Mouse (Mus musculus): ENCODE measurements around the gene Cpm.
"Not testable (repeated sequence)": the region's sequence is repeated elsewhere in the genome, so short reads cannot be mapped to it uniquely, and the experiment has no call there.

The Cpm gene

DNA sequence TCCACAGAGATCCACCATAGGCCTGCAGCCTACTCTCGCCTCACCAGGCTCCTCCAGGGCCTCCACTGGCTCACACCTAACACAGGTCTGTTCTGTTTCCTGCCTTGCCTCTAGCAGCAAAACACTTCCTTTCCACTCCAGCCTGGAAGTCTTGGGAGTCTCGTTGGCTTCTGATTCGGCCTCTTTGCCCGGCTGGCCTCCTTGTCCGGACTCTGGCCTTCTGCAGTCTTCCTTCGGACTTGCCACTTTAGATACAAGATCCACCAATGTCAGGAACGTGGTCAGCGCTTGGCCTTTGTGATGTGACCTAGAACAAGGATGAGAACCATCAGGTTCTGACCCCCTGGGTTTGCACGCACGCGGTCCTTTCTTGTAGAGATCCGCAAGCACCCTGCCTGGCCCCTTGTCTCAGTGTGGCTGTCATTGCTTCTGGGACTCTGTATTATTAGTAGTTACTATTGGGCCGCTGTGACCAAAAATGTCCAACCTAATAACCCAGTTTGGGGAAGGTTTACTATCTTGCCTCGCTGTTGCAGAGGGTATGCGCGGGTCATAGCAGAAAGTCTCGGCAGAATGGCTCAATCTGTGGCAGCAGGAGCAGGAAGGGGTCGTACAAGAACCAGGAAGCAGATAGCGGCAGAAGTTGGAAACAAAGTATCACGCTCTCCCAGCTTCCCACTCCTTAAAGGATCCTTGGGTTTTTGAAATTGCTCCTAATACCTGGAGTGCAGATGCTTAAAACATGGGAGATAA lies 22.1 kb upstream of the Cpm start:
- no peak for DNase-seq (ENCODE audit: low spot score)

DNA sequence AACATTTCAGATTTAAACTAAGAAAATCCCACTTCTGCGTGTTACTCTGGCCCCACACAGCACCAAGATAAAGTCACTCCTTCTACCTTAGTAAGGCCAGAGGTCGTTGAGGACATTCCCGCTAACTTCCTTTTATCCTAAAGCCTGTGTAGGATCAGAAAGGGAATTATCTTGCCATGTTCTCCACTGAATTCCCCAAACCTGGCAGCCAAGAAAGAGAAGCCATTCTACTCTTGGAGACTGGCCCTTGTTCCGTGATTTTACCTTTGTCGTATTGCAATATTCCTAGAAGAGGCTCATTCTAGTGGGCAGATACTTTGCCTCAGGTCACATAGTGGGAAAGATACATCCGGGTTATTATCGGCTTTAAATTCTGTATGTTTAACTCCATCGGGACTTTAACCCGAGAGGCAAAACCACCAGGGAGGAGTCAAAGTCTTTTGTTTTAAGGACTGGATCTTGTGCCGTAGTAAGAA lies 21.5 kb upstream of the Cpm start:
- no peak for DNase-seq (ENCODE audit: low spot score)

DNA sequence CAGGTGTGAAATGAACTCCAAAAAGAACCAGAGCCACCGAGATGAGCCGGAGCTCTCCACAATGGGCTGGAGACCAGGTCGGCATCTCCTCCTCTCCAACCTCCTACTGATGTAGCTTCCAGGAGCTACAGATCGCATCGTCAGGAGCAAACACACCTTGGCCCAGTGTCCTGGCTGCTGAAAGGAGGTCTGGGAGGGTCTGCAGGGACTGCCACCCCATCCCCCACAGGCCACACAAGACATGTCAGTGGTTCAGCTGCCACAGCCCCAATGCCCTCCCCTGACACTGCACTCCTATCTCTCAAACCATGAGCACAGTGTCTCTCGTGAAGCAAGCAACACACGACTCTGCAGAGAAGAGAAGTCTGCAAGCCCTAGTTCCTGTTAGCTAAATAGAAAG lies 20.8 kb upstream of the Cpm start:
- no peak for DNase-seq (ENCODE audit: low spot score)

DNA sequence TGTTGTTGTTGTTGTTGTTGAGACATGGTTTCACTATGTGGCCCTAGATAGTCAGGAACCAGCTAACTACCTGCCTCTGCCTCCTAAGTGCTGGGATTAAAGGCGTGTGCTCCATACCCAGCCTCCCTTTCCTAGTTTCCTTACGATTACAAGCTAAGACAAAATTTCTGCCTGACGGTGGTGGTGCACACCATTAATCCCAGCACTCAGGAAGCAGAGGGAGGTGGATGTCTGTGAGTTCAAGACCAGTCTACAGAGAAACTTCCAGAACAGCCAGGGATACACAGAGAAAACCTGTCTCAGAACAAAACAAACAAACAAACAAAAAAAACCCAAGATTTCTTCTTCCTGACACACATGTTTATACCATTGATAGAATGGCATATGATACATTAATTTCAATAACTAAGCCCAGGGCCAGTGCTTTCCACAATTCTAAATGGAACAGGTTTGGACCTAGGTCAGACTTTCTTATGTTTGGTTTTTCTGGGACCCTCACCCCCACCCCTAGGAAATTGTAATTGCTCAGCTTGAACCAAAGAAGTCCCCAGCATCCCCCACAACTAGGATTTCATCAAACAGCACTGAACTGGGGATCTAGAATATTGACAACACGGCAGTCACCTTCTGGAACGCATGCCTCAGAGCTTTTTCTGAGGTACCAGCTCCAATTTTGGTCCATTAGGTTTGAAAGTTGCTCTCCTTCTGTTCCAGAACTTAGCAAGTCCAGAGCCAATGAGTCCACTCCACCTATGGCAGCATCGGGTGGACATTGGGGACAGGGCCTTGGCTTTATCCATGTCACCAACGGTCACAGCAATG lies 20.1 kb upstream of the Cpm start:
- DNase-seq (ENCODE audit: low spot score): no peak

DNA sequence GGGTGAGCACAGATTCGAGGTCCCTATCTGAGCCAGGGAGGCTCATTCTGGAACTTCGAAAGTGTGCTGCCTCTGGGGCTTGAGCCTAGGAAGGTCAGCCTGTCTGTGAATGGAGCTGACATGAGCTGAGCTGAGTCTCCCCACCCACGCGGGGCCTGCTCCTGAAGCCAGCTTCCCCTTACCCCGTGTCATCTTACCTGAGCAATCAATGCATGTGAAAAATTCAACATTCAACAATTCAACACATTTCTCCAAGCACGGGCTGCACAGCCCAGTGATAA lies 19.6 kb upstream of the Cpm start:
- DNase-seq (ENCODE audit: low spot score): no peak

DNA sequence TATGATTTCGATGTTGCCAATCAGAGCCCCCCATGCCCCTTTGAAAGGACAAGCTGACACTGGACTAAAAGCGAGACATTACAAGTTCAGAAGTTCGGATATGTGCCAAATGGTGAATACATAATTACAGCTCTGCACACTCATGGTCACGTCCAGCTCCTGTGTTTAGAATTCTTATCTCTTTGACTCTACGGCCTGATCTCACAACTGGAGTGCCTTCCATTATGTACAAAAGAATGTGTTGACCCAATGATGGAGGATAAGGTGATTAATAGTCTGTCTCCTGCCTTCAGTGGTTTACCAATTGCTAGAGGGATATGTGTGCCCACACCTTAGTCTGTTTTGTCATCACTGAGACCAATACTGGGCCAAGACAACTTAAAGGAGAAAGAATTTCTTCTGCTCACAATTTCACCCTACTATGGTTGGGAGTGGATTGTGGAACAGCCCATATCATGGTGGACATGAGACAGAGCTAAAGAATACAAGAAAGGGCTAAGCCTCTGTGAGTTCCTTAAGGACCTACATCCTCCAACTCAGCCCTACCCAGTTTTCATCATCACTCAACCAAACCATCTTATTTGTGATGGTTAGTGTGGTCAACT lies 19.0 kb upstream of the Cpm start:
- no peak for DNase-seq (ENCODE audit: low spot score)

DNA sequence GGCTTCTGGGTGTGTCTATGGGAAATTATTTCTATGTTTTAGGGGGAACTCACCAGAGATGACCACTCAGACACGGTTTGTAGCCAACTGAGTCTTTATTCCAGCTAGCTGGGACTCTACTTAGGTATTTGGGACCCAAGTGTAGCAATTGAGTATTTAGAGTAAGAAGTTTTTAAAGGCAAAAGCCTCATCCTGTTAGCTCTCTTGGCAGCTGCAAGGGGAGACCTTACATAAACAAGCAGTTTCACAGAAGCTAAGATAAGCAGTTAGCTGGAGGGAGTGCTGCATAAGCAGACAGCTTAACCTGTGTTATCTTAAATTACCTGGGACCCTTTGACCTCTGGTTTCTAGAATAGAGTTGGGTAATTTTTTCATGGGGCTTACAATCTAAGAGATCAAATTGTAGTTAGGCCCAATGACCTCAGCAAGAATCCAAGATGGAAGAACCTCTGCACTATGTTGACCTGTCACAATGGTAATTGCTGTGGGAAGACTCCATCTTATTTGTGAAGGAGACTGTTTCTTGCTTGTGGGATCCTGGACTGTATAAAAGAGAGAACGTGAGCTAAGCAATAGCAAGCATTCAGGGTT lies 18.4 kb upstream of the Cpm start:
- DNase-seq (ENCODE audit: low spot score): no peak

DNA sequence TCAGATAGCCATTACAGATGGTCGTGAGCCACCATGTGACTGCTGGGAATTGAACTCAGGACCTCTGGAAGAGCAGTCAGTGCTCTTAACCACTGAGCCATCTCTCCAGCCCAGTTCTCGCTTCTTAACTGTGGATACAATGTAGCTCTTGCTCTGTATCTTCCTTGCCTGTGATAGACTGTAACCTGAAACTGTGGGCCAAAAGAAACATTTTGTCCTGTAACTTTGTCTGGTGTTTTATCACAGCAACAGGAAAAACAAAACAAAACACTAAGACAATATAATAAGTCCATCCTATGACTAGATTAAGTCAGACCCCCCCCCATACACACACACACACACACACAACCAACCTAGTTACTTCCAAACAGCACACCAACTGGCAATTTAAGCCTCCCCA lies 17.8 kb upstream of the Cpm start:
- no peak for DNase-seq (ENCODE audit: low spot score)

DNA sequence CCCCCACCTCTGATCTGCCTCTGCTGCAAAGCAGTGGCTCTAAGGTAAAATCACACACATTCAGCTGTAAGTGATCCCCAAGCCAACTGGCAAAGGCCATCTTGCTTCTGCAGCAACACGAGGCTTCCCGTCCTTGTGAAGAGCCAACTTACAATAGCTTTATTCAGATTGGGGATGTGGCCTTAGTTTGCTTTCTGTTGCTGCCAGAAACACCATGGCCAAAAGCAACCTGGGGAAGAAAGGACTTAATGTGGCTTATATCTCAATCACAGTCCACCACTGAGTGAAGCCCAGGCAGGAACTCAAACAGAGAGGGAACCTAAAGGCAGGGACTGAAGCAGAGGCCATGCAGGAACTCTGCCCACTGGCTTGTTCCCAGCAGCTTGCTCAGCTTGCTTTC lies 17.3 kb upstream of the Cpm start:
- DNase-seq (ENCODE audit: low spot score): no peak

DNA sequence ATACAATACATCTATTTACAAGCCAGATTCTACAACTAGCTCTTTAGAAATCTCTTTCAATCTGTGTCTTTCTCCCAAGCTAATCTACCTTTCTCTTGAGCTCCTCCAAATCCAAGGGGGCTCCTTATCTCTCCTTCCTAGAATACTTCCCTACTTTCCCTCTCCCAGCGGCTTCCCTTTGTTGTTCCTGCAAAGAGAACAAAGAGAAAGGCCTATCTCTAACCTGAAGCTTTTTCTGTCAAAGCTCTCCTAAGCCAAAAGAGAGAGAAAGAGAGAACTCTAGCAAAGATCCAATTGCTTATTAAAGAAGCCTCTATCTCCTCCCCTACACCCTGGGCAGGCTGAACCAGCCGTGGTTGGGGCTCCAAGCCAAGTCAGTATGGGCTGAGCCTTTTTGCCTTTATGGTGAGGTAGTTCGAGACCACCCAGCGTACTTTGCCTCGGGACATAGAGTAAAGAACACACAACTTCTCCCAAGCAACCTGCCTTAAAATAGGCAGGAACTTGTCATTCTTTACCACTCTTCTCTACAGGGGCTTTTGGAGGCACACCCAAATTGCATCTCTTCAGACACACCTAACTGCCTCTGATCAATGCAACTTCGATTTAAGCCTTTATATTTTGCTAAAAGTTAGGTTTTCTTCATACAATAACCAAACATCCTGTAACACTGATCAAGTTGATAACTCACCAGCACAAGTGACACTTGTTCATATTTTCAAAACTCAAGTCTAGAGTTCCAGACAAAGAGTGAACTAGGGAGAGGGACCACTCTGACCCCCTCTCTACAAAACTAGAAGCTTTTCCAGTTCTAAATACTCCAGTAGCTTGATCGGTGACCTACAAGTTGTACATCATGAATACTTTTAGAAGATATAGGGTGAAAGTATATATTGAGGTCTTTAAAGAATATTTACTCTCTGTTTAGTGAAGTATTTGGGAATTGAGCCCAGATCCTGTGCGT lies 16.4 kb upstream of the Cpm start:
- DNase-seq (ENCODE audit: low spot score): no peak

DNA sequence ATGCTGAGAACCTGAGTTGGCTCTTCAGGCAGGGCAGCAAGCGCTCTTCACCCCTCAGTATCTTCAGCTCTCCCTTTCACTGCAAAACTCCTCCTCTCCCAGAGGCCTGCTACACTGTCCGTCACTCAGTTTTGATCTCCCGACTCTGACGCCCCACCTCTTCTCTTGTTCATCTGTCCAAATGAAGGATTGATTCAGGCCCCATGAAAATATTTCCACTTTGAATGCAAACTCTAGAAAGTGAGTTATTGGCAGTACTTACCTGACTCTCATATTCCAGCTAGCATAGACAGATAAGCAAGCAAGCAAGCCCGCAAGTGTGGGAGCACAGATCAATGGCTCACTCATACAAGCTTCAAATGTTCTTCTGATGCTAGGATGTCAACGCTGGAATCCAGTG lies 15.3 kb upstream of the Cpm start:
- no peak for DNase-seq (ENCODE audit: low spot score)

DNA sequence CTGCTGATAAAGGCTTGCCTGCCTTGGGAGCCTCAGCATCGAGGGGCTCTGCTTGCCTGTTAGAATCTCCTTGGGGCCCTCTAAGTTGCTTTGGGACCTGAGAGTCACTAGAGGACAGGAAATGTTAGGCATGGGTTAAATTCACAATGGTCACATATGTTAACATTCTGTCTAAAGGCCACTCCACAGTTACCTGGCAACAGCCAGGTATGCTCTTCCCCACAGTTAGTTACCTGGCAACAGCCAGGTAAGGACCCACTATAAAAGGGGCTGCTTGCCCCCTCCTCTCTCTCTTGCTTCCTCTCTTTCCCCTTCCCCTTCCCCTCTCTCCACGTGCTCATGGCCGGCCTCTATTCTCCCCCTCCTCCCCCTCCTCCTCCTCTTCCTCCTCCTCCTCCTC lies 14.9 kb upstream of the Cpm start:
- DNase-seq (ENCODE audit: low spot score): no peak

DNA sequence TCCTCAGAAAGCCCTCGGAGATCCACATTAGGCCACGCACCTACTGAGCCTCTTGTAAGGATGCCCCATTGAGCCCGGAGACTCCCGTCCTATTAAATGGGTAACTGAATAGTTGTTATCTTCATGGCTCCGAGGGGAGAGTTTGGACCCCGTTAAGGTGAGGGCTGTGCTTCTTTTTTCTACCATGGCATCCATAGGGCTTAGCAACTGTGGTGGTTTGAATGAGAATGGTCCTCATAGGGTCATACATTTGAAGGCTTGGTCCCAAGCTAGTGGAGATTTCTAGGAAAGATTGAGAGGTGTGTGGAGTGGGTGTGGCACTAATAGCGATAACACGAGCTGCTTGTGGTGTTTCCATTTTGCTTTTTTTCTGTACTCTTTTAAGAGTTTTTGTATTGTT lies 14.1 kb upstream of the Cpm start:
- DNase-seq (ENCODE audit: low spot score): no peak

DNA sequence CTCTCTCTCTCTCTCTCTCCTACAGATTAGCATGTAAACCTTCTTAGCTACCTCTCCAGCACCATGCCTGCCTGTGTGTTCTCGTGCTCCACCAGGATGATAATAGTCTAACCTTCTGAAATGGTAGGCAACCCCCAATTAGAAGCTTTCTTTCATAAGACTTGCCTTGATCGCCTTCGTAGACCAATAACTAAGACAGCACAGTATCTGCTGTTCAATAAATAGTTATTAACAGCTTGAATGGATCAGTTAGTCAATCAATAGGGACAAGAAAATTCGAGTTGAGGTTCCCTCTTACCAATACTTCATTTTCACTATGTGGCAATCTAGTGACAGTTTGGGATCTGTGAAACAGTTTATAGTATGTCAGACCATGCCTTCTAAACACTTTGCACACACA lies 13.6 kb upstream of the Cpm start:
- DNase-seq (ENCODE audit: low spot score): no peak

DNA sequence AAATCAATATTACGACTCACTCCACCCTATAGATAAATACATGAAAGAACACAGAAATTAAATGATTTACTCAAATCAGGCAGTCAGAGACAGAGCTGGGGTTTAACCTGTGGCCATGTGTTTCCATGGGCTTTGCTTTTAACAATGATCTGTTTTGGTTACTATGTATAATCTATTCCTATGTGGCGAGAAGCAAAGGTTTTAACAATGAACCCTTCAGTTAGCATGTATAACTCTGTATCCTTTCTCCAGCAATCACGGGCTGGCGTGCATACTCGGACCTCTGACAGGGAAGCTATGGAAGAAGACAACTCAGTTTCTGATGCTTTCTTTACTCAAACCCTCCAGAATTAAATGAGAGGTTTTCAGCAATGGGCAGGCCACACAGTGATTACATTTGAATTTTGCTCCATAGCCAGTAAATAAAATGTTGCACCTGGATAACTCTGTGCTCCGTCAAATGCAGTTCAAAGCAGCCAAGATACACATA lies 13.1 kb upstream of the Cpm start:
- no peak for DNase-seq (ENCODE audit: low spot score)

DNA sequence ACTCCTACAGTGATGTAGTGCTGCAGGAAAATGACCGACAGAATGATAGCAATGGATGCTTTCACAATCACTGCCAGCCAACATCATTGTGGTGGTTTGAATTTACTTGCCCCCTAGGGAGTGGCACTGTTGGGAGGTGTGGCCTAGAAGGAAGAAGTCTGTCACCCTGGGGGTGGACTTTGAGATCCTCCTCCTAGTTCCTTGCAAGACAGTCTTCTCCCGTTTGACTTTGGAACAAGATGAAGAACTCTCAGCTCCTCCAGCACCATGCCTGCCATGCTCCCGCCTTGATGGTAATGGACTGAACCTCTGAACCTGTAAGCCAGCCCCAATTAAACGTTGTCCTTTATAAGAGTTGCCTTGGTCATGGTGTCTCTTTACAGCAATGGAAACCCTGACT lies 12.5 kb upstream of the Cpm start:
- not testable (repeated sequence) for DNase-seq (ENCODE audit: low spot score)

DNA sequence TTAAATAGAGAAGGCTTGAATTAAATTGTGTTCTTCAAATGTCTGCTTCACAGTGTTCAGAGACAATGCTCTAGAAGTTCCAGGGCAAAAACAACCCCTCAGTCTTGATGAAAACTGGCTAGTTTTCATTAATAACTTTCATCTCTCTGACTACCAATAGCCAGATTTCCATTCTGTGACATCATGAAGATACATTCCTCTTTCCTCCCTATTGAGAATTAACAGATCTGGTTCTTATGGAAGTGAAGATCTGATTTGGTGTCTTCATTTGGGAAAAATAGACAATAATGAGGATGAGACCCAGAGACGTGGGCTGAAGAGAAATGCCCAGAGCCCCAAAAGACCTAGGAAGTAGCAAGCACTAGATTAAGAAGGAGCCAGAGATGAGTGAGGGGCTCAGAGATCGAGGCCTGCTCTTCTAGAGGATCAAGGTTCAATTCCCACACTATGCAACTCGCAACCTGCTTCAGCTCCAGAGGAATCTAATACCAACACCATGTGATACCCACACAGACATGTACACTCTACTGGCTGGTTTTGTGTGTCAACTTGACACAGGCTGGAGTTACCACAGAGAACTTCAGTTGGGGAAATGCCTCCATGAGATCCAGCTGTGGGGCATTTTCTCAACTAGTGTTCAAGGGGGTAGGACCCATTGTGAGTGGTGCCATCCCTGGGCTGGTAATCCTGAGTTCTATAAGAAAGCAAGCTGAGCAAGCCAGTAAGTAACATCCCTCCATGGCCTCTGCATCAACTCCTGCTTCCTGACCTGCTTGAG lies 11.5 kb upstream of the Cpm start:
- no peak for DNase-seq (ENCODE audit: low spot score)

DNA sequence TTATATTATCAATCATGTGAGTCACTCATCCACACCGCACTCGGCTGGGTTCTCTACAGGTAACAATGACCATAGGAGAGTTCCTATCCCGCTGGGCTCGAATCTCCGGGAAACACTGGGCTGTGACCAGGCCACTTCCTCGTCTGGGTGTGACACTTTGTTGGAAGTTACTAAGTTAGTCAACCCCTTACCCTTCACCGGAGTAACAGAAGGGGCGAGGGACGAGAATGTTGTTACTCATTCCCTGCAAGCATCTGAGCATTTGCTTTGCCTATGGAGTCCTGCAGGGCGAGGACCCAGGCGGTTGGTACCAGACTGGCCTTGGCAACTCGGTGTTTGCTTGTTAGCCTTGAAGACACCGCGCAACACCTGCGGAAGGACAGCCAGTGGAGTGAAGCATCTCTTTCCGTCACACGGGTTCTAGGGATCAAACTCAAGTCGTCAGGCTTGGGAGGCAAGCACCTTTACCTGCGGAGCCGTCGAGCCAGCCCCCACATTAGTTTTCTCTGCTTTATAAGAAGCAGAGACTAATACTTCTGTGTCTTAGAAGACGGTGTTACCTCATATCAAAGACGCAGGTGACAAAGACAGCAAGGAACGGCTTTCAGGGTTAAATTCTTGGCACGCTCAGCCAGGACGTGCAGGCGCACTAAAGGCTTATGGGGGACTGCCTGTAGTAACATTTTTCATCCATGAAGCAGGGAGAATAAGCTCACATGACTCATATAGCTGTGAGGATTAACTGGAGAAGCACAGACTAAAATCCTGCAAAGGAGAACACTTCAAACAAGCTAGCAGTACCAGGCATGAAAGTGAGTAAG lies 10.0 kb upstream of the Cpm start:
- no peak for DNase-seq (ENCODE audit: low spot score)

DNA sequence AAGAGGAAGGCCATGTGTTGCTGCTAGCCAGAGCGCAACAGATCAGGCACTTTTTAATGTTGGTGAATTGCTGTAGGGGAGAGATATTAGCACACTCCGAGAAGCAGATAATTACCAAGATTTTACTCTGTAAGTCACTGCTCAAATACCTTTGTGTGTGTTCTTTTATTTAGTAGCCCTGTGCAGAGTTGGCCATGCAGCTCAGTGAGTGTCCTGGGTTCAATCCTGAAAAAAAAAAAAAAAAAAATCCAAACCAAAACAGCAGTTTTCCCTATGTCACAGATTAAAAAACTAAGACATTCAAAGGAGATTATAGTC lies 9.5 kb upstream of the Cpm start:
- no peak for DNase-seq (ENCODE audit: low spot score)

DNA sequence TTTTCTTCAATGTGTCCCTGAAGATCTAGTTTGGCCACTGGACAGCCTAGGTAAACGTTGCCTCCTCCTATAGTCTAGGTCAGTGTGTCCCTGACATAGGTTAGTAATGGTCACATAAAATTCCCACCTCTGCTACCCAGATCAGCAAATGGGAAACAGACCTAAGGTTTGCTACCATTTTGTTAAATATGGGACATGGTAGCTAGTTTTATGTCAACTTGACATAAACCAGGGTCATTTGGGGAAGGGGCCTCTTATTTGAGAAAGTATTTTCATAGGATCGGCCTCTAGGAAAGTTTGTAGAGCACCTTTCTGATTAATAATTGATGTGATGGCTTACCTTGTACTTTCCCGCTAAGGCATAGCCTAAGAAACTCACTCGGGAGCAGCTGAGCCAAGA lies 8.8 kb upstream of the Cpm start:
- DNase-seq (ENCODE audit: low spot score): no peak
